Mouse (Mus musculus) MEL (cell line): ENCODE measurements around the gene Rnf26. TPM values are rescaled to one million over a fixed set of nuclear protein-coding genes. Genes with fewer than 3 reads are reported as not detected.
A peak's percentile ranks its signal among the peaks of the same experiment; 100 is the strongest.

Experiments used
- DNase-seq: peaks from one replicate; pipeline ENCODE4 v3.0.0; 2011; ENCODE audit warnings: low read depth, low spot score
- H3K27ac ChIP-seq: 2 replicates; pipeline ENCODE4 v1.5.1; 2012; ENCODE audit warnings: low read depth, mild to moderate bottlenecking, control low read depth, low read length, moderate library complexity; ENCODE audit not compliant: control insufficient read depth
- H3K27me3 ChIP-seq, 2 experiments: fragments of 150-350 bp in 1 of 2; sonication (generic) in 1 of 2; 2 replicates each; pipeline ENCODE4 v1.6.1; 2012; ENCODE audit warnings: low read length in 2 of 2, mild to moderate bottlenecking in 2 of 2, improper control_type of control experiment in 1 of 2, moderate library complexity in 1 of 2; ENCODE audit not compliant: insufficient read depth in 2 of 2, control insufficient read depth in 1 of 2
- H3K36me3 ChIP-seq, 2 experiments: 2 replicates each; pipeline ENCODE4 v1.6.1; 2012 to 2014; ENCODE audit warnings: low read length in 2 of 2, improper control_type of control experiment in 1 of 2, inconsistent platforms in 1 of 2, mild to moderate bottlenecking in 1 of 2; ENCODE audit not compliant: insufficient read depth in 2 of 2, control insufficient read depth in 1 of 2
- H3K4me1 ChIP-seq, 2 experiments: fragments of 150-350 bp in 1 of 2; sonication (generic) in 1 of 2; 2 replicates each; pipeline ENCODE4 v1.6.1; 2012; ENCODE audit warnings: low read length in 2 of 2, improper control_type of control experiment in 1 of 2, mild to moderate bottlenecking in 1 of 2; ENCODE audit not compliant: insufficient read depth in 2 of 2, control insufficient read depth in 1 of 2
- H3K4me3 ChIP-seq, 2 experiments: fragments of 150-350 bp in 1 of 2; sonication (generic) in 1 of 2; 2 replicates each; pipeline ENCODE4 v1.5.1; 2012; ENCODE audit warnings: low read depth in 2 of 2, low read length in 2 of 2, mild to moderate bottlenecking in 2 of 2, moderate library complexity in 2 of 2, control low read depth in 1 of 2, improper control_type of control experiment in 1 of 2; ENCODE audit not compliant: control insufficient read depth in 1 of 2, insufficient read depth in 1 of 2
- H3K79me2 ChIP-seq: 2 replicates; pipeline ENCODE4 v1.6.1; 2012; ENCODE audit warnings: mild to moderate bottlenecking, low read length, moderate library complexity; ENCODE audit not compliant: control insufficient read depth, poor library complexity, insufficient read depth
- H3K9ac ChIP-seq: 2 replicates; pipeline ENCODE4 v1.6.1; 2012; ENCODE audit warnings: low read depth, mild to moderate bottlenecking, control low read depth, low read length, moderate library complexity; ENCODE audit not compliant: control insufficient read depth, poor library complexity, severe bottlenecking
- H3K9me3 ChIP-seq: fragments of 150-350 bp; sonication (generic); replicated peaks from 2 replicates; pipeline ENCODE4 v1.6.1; 2012; ENCODE audit warnings: mild to moderate bottlenecking, low read length, improper control_type of control experiment, moderate library complexity; ENCODE audit not compliant: insufficient read depth
- BHLHE40 ChIP-seq: IDR thresholded peaks from 2 replicates; pipeline ENCODE4 v1.6.1; 2012; ENCODE audit warnings: low read depth, mild to moderate bottlenecking, inconsistent platforms, low read length, improper control_type of control experiment, borderline replicate concordance
- CHD2 ChIP-seq: IDR thresholded peaks from 2 replicates; pipeline ENCODE4 v1.6.1; 2011; ENCODE audit warnings: low read length, improper control_type of control experiment
- ELF1 ChIP-seq: IDR thresholded peaks from 2 replicates; pipeline ENCODE4 v1.6.1; 2014; ENCODE audit warnings: low read depth, mild to moderate bottlenecking, inconsistent platforms, low read length, improper control_type of control experiment, moderate library complexity
- EP300 ChIP-seq, 2 experiments: IDR thresholded peaks; 2 replicates each; pipeline ENCODE4 v1.6.1; 2011; ENCODE audit warnings: improper control_type of control experiment in 2 of 2, low read length in 2 of 2, low read depth in 1 of 2, mild to moderate bottlenecking in 1 of 2
- GABPA ChIP-seq: IDR thresholded peaks from 2 replicates; pipeline ENCODE4 v1.6.1; 2012; ENCODE audit warnings: low read depth, mild to moderate bottlenecking, inconsistent platforms, low read length, improper control_type of control experiment, moderate library complexity
- HCFC1 ChIP-seq: IDR thresholded peaks from 2 replicates; pipeline ENCODE4 v1.6.1; 2012; ENCODE audit warnings: low read depth, mild to moderate bottlenecking, inconsistent platforms, low read length, improper control_type of control experiment, moderate library complexity
- MAZ ChIP-seq: IDR thresholded peaks from 2 replicates; pipeline ENCODE4 v1.6.1; 2012; ENCODE audit warnings: low read depth, mild to moderate bottlenecking, inconsistent platforms, low read length, improper control_type of control experiment
- MEF2A ChIP-seq: IDR thresholded peaks from 2 replicates; pipeline ENCODE4 v1.6.1; 2014; ENCODE audit warnings: low read depth, mild to moderate bottlenecking, inconsistent platforms, low read length, improper control_type of control experiment; ENCODE audit not compliant: poor library complexity, insufficient replicate concordance, severe bottlenecking; ENCODE audit errors: extremely low read depth
- MYC ChIP-seq: IDR thresholded peaks from 2 replicates; pipeline ENCODE4 v1.6.1; 2011; ENCODE audit warnings: low read depth, mild to moderate bottlenecking, low read length, improper control_type of control experiment, moderate library complexity
- NELFE ChIP-seq: IDR thresholded peaks from 2 replicates; pipeline ENCODE4 v1.6.1; 2011; ENCODE audit warnings: low read depth, low read length, improper control_type of control experiment
- NRF1 ChIP-seq: IDR thresholded peaks from 2 replicates; pipeline ENCODE4 v1.6.1; 2014; ENCODE audit warnings: low read depth, mild to moderate bottlenecking, inconsistent platforms, low read length, improper control_type of control experiment, moderate library complexity; ENCODE audit not compliant: poor library complexity, insufficient read depth, severe bottlenecking
- SIN3A ChIP-seq: IDR thresholded peaks from 2 replicates; pipeline ENCODE4 v1.6.1; 2012; ENCODE audit warnings: low read length, improper control_type of control experiment, inconsistent platforms
- TAL1 ChIP-seq: IDR thresholded peaks from 2 replicates; pipeline ENCODE4 v1.6.1; 2012; ENCODE audit warnings: mild to moderate bottlenecking, inconsistent platforms, low read length, moderate library complexity, mixed read lengths
- TBP ChIP-seq: IDR thresholded peaks from 2 replicates; pipeline ENCODE4 v1.8.0; 2011; ENCODE audit warnings: low read depth, low read length, improper control_type of control experiment
- TCF12 ChIP-seq: IDR thresholded peaks from 2 replicates; pipeline ENCODE4 v1.6.1; 2014; ENCODE audit warnings: low read depth, mild to moderate bottlenecking, inconsistent platforms, low read length, improper control_type of control experiment, moderate library complexity
- USF1 ChIP-seq: IDR thresholded peaks from 2 replicates; pipeline ENCODE4 v1.6.1; 2014; ENCODE audit warnings: low read depth, mild to moderate bottlenecking, inconsistent platforms, low read length, improper control_type of control experiment, moderate library complexity
- USF2 ChIP-seq, 2 experiments: IDR thresholded peaks; 2 replicates each; pipeline ENCODE4 v1.6.1; 2011 to 2012; ENCODE audit warnings: improper control_type of control experiment in 2 of 2, low read length in 2 of 2, borderline replicate concordance in 1 of 2, inconsistent platforms in 1 of 2, low read depth in 1 of 2, mild to moderate bottlenecking in 1 of 2; ENCODE audit not compliant: insufficient read depth in 1 of 2
- ZMIZ1 ChIP-seq: IDR thresholded peaks from 2 replicates; pipeline ENCODE4 v1.6.1; 2012; ENCODE audit warnings: low read depth, mild to moderate bottlenecking, inconsistent platforms, low read length, improper control_type of control experiment, moderate library complexity
- polyA plus RNA-seq, 2 experiments: library from polyadenylated mRNA; stranded (reverse) in 1 of 2; unstranded in 1 of 2; fragments of >175 nt in 1 of 2; fragments of >200 nt in 1 of 2; gene quantifications; 2 replicates each; pipeline versions ENCODE4 v1.2.1 to v1.2.4; 2012; ENCODE audit warnings: low replicate concordance in 2 of 2, low read depth in 1 of 2; ENCODE audit not compliant: insufficient read length in 2 of 2, insufficient read depth in 1 of 2, missing spikeins in 1 of 2
- total RNA-seq: library from RNA; depleted of rRNA; stranded (reverse); fragments of 300-350 nt; gene quantifications from 2 replicates; pipeline ENCODE4 v1.2.3, GENCODE M21; 2012

Rnf26 gene
- total and polyA plus RNA-seq, 3 experiments: 14.0 to 55.1 TPM; not detected in 1

DNA sequence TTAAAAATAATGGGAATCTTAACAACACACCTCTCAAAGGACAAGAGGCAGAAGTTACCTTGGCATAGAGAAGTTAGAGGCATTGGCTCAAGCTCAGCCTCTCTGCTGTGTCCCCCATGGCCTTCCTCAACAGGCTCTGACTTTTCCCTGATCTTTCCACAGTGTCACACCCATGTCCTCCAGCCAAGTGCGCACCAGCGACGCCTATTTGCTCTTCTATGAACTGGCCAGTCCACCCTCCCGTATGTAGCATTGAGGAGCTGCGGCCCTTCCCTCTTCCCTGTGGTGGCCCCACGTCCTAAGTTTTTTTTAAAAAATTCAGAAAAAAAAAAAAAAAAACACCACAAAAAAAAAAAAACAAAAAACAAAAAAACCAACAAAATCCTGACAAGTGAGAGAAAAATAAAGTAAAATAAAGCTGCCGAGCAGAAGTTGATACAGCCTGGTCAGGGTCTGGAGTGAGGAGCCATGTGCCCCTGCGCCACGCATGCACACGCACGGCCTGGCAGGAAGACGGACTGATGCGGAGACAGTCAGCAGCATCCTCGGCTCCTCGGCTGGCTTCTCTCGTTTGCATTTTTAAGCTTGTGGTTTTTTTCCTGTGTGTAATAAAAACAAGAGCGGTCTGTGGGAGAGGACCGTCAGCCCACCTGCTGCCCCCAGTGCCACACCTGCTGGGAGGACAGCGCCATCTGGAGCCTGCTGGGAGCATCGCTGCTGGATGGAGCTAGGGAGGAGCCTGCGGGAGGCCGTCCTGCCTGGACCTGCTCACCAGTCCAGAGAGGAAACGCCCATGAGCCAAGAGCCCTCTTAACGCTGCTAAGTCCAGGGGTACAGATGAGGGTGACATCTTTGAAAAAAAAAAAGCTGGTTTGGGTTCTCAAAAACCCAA is 19.5 kb downstream of the Rnf26 start (continued):
- TF ChIP-seq BHLHE40 (no peak), MEF2A (no peak)
- TF ChIP-seq, all 39 proteins: peak for 5

DNA sequence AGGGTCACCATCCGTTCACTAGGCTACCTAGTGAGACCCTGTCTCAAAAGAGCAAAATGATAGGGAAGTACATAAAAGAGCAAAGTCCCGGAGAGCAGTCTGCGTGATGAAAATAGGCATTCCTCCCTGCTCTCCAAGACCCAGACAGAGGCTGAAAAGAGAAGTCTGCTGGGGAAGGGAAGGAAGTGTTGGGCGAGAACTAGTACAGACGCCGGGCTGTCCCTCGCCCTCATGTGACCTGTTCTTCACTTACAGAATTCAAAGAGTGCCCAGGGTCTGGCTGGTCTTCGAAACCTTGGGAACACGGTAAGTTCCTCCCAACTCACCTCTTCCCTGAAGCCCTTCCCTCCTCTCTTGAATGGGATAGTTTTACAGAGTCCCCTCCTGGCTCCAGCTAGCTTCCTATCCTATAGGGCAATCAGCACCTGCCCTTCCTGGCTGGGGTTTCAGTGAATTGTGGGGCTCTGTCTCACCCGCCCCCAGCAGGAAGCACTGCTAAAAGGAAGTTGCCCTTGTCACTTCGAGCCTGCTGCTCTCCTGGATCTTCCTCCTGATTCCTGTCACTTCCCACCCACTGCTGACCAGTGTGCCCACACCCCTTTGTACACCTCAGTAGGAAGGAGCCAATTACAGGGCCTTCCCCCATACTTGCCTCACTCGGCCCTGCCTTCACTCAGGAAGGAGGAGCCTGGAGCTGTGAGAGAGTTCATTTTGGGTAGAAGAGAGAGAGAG is 24.3 kb downstream of the Rnf26 start:
- Histone ChIP-seq H3K9ac (peak overlapping the region; percentile 32), H3K4me3 (peak overlapping the region; percentile 0 to 20; a peak in 2 of 4 replicates), H3K27me3 (no peaks in the 10 kb centered on the region), H3K36me3 (peaks cover 0 to 7% of the 10 kb centered on the region in 2 experiments; a peak in 2 of 4 replicates), H3K79me2 (no peaks in the 10 kb centered on the region; the same call in 1 of the 2 replicates), H3K4me1 (peaks cover 0 to 19% of the 10 kb centered on the region in 2 experiments; a peak in 2 of 4 replicates), H3K9me3 (no peaks in the 10 kb centered on the region), H3K27ac (peak overlapping the region; percentile 63)
- TF ChIP-seq NRF1 (no peak), TCF12 (peak; percentile 11; the same call in 1 of the 2 replicates), MAZ (no peak), GABPA (no peak), SIN3A (peak; percentile 56; the same call in 1 of the 2 replicates), ZMIZ1 (no peak), NELFE (peak; percentile 41), MEF2A (no peak), TAL1 (no peak), USF1 (peak; percentile 88), USF2 (IDR thresholded peaks at IDR 0.05; ENCODE audit: borderline replicate concordance in 1 of 2, insufficient read depth in 1 of 2, low read depth in 1 of 2, low read length in 2 of 2) (0 out of 4 replicates have a peak, but pooled peaks of 1 of the 2 experiments have one; percentile 54), EP300 (IDR thresholded peaks at IDR 0.05; ENCODE audit: low read depth in 1 of 2, low read length in 2 of 2) (peak in 1 of 2 experiments; percentile 12; a peak in 1 of 4 replicates), ELF1 (peak; percentile 29; the same call in 1 of the 2 replicates), CHD2 (no peak), TBP (no peak; the same call in 1 of the 2 replicates), MYC (no peak), HCFC1 (no peak)
- DNase-seq: peak; percentile 78
